In the genomic region with DNA sequence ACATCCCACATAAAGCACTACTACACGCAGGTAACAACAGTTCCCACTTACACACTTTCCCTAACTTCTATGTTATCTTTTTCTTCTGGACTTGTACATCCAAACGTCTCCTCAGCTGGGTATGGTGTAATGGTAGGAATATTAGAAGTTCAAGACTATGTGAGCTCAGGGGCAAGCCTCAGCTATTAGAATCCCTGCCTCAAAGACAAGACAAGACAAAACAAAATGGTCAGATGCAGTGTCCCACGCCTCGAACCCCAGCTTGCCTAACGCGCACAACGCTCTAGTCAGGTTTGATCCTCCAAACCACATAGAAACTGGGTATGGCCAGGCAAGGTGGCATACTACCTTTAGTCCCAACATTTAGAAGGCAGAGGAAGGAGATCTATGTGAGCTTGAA, we compare ENCODE assay signal across 31 mouse cellular contexts.
"Had no signal": no experiment of that assay in that cellular context is flagged by ENCODE, and none has a peak within 500 bp of the region (broad histone marks: within the 10 kb centered on the region; RNA-seq: fewer than 3 reads in every experiment).

No protein-coding gene starts in this region.

- H3K9ac ChIP-seq: limb, embryonic 12.5 days; limb, embryonic 13.5 days; limb, embryonic 15.5 days; liver, embryonic 12.5 days; liver, embryonic 13.5 days; liver, embryonic 14.5 days; liver, embryonic 15.5 days; liver, postnatal 0 days; lung, embryonic 14.5 days; lung, embryonic 15.5 days; midbrain, embryonic 12.5 days; midbrain, embryonic 13.5 days; midbrain, embryonic 15.5 days; neural tube, embryonic 12.5 days; neural tube, embryonic 13.5 days had no signal

- H3K9me3 ChIP-seq: limb, embryonic 10.5 days; limb, embryonic 12.5 days; limb, embryonic 13.5 days; limb, embryonic 15.5 days; liver, embryonic 12.5 days; liver, embryonic 13.5 days; liver, embryonic 15.5 days; lung, embryonic 15.5 days; megakaryocyte, embryonic 14.5 days; midbrain, embryonic 12.5 days; midbrain, embryonic 13.5 days; midbrain, embryonic 15.5 days; neural tube, embryonic 12.5 days; neural tube, embryonic 13.5 days had no signal

- ATAC-seq: liver, embryonic 12.5 days; liver, postnatal 0 days; lung, postnatal 0 days; midbrain, embryonic 13.5 days; midbrain, embryonic 15.5 days; midbrain, embryonic 16.5 days had no signal

- DNase-seq: left cerebral cortex, postnatal 4 days; liver; liver, embryonic 13.5 days; liver, postnatal 0 days; lung, adult 18-20 months; lung, adult 2 months; lung, embryonic 14.5 days; lung, postnatal 10 days; lung, postnatal 14 days; lung, postnatal 36 days; lung, postnatal 4 days; midbrain, embryonic 14.5 days had no signal

- H3K4me1 ChIP-seq: limb, embryonic 10.5 days; limb, embryonic 12.5 days; limb, embryonic 13.5 days; limb, embryonic 15.5 days; liver, embryonic 12.5 days; liver, embryonic 13.5 days; liver, embryonic 15.5 days; lung, embryonic 15.5 days; midbrain, embryonic 12.5 days; midbrain, embryonic 15.5 days; neural tube, embryonic 12.5 days; neural tube, embryonic 13.5 days had no signal

- H3K27ac ChIP-seq: limb, embryonic 10.5 days; limb, embryonic 12.5 days; limb, embryonic 13.5 days; limb, embryonic 15.5 days; liver, embryonic 12.5 days; liver, embryonic 13.5 days; liver, embryonic 14.5 days; liver, embryonic 15.5 days; lung, embryonic 15.5 days; macrophage; midbrain, embryonic 12.5 days; midbrain, embryonic 13.5 days; midbrain, embryonic 15.5 days; neural tube, embryonic 12.5 days; neural tube, embryonic 13.5 days had no signal

- H3K27me3 ChIP-seq: limb, embryonic 12.5 days; limb, embryonic 13.5 days; limb, embryonic 15.5 days; liver, embryonic 12.5 days; liver, embryonic 13.5 days; liver, embryonic 15.5 days; lung, embryonic 15.5 days; megakaryocyte, embryonic 14.5 days; midbrain, embryonic 12.5 days; midbrain, embryonic 13.5 days; midbrain, embryonic 15.5 days; neural tube, embryonic 12.5 days; neural tube, embryonic 13.5 days had no signal

- H3K4me2 ChIP-seq: limb, embryonic 12.5 days; limb, embryonic 13.5 days; limb, embryonic 15.5 days; liver, embryonic 11.5 days; liver, embryonic 12.5 days; liver, embryonic 13.5 days; liver, embryonic 15.5 days; lung, embryonic 14.5 days; lung, embryonic 15.5 days; midbrain, embryonic 12.5 days; midbrain, embryonic 13.5 days; midbrain, embryonic 15.5 days; neural tube, embryonic 12.5 days; neural tube, embryonic 13.5 days had no signal

- H3K4me3 ChIP-seq: limb, embryonic 10.5 days; limb, embryonic 12.5 days; limb, embryonic 13.5 days; limb, embryonic 15.5 days; liver, embryonic 12.5 days; liver, embryonic 13.5 days; liver, embryonic 15.5 days; lung, embryonic 15.5 days; megakaryocyte, embryonic 14.5 days; midbrain, embryonic 12.5 days; midbrain, embryonic 13.5 days; midbrain, embryonic 15.5 days; myocyte; neural tube, embryonic 12.5 days; neural tube, embryonic 13.5 days had no signal
